Mouse (Mus musculus): Measurements from ENCODE around the gene Sfmbt2. TPM values are rescaled to one million over a fixed set of nuclear protein-coding genes. Genes with fewer than 3 reads are reported as not detected.
A peak's percentile ranks its signal among the peaks of the same experiment; 100 is the strongest.

Gene Sfmbt2
- polyA plus RNA-seq, 1 experiment from 2014 or later, result 1.8 TPM

- H3K4me1 ChIP-seq (ENCODE audit: control insufficient read depth, insufficient read depth, low read length), result peaks cover 2% of the 10 kb centered on the region; the same call in 1 of the 2 replicates
- H3K4me3 ChIP-seq (ENCODE audit: low read depth, low read length), result no peak overlapping the region
- peaks cover 56% of the 10 kb centered on the region for H3K27me3 ChIP-seq (ENCODE audit: control insufficient read depth, insufficient read depth, low read length)
- H3K27ac ChIP-seq (ENCODE audit: low read depth, low read length), result no peak overlapping the region
- WGBS, result 4% methylated on average over 8 of the region's 8 CpGs
- DNase-seq (ENCODE audit: low spot score, missing footprints) (peak; percentile 92), ATAC-seq (ENCODE audit: low FRiP score) (no peak)
- H3K9ac ChIP-seq (ENCODE audit: low read length), result no peak overlapping the region
- H3K9me3 ChIP-seq (ENCODE audit: control insufficient read depth, low read length), result no peaks in the 10 kb centered on the region
- no peaks in the 10 kb centered on the region for H3K36me3 ChIP-seq (ENCODE audit: control insufficient read depth, insufficient read depth, low read length)
- H3K4me2 ChIP-seq, result no peak overlapping the region
Measured at GRCm38 (mm10) chr2:10369676-10370075, 634 bp upstream of the Sfmbt2 start.

DNA sequence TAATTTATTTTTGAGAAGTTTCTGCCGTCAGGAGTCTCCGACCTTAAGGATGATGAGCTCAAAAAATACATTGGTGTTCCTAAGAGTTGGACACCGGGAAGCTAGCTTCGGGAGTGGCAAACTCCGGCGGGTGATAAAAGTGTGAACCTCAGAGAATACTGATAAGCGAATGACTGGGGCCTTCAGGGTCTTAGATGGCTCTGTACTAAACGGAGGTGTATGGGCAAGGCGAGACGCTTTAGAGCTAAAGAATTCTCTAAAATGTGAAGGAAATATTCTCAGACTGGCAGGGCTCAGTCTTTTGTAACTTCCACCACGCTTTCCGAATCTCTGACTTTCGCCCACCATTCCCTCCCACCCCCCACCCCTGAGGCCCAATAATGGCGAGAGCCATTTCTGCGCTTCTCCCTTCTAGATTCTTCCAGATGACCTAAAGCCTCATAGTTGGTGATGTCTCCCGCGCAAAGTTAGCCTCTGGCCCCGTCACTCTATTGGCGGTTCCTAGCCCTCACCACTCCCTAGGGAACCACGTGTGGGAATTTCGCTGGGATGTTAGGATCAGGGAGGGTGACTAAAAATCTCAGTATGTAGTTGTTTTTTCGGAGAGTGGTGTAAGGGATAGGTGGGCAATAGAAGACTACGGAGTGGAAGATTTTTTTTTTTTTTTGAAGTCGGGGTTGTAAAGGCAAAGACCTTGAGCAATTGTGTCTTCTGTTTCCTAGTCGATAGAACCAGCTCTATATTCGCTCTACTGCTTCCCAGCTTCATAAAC is 563 bp downstream of the Sfmbt2 start:
- no peaks in the 10 kb centered on the region for H3K9me3 ChIP-seq (ENCODE audit: control insufficient read depth, low read length)
- DNase-seq (ENCODE audit: low spot score, missing footprints), result peak; percentile 95
- 1% methylated on average over 26 of the region's 26 CpGs for WGBS
- ATAC-seq (ENCODE audit: low FRiP score), result no peak
- peaks cover 64% of the 10 kb centered on the region for H3K27me3 ChIP-seq (ENCODE audit: control insufficient read depth, insufficient read depth, low read length)
- H3K4me1 ChIP-seq (ENCODE audit: control insufficient read depth, insufficient read depth, low read length), result peaks cover 5% of the 10 kb centered on the region; the same call in 1 of the 2 replicates
- no peak overlapping the region for H3K9ac ChIP-seq (ENCODE audit: low read length)
- no peak overlapping the region for H3K4me2 ChIP-seq
- no peaks in the 10 kb centered on the region for H3K36me3 ChIP-seq (ENCODE audit: control insufficient read depth, insufficient read depth, low read length)
- no peak overlapping the region for H3K27ac ChIP-seq (ENCODE audit: low read depth, low read length)
- H3K4me3 ChIP-seq (ENCODE audit: low read depth, low read length), result no peak overlapping the region

- Histone ChIP-seq H3K9ac (ENCODE audit: low read length) (no peak overlapping the region), H3K27ac (ENCODE audit: low read depth, low read length) (no peak overlapping the region), H3K36me3 (ENCODE audit: control insufficient read depth, insufficient read depth, low read length) (no peaks in the 10 kb centered on the region), H3K4me1 (ENCODE audit: control insufficient read depth, insufficient read depth, low read length) (peaks cover 5% of the 10 kb centered on the region; the same call in 1 of the 2 replicates), H3K4me2 (no peak overlapping the region), H3K27me3 (ENCODE audit: control insufficient read depth, insufficient read depth, low read length) (peaks cover 69% of the 10 kb centered on the region), H3K9me3 (ENCODE audit: control insufficient read depth, low read length) (no peaks in the 10 kb centered on the region), H3K4me3 (ENCODE audit: low read depth, low read length) (no peak overlapping the region)
- DNase-seq (ENCODE audit: low spot score, missing footprints) (peak; percentile 95), ATAC-seq (ENCODE audit: low FRiP score) (no peak)
- WGBS, result 3% methylated on average over 16 of the region's 16 CpGs
Measured at GRCm38 (mm10) chr2:10371459-10371817, 1.1 kb downstream of the Sfmbt2 start.

DNA sequence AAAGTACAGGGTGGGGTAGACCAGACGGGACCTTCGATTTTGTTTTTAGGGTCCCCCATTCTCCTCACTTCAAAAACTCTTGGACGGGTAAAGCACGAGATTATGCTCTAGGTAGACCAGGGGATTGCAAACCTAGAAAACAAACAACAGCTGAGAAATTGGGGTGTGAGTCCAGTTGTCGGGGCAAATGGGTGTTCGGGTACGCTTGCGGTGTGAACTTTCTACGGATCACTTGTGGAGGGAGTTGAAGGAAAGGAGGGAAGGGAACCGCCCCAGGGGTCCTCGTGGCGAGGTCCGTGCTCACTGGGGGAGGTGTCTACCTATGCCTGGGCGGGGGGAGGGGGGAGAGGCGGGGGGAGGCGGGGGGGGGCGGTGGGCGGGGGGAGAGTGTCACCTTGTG is 1.6 kb downstream of the Sfmbt2 start:
- no peaks in the 10 kb centered on the region for H3K36me3 ChIP-seq (ENCODE audit: control insufficient read depth, insufficient read depth, low read length)
- no peak overlapping the region for H3K9ac ChIP-seq (ENCODE audit: low read length)
- no peak overlapping the region for H3K27ac ChIP-seq (ENCODE audit: low read depth, low read length)
- peaks cover 5% of the 10 kb centered on the region; the same call in 1 of the 2 replicates for H3K4me1 ChIP-seq (ENCODE audit: control insufficient read depth, insufficient read depth, low read length)
- H3K27me3 ChIP-seq (ENCODE audit: control insufficient read depth, insufficient read depth, low read length), result peaks cover 69% of the 10 kb centered on the region
- under 1% methylated on average over 9 of the region's 18 CpGs for WGBS
- ATAC-seq (ENCODE audit: low FRiP score), result 0 out of 2 replicates have a peak, but pooled peaks have one; percentile 3
- DNase-seq (ENCODE audit: low spot score, missing footprints), result peak; percentile 88
- no peaks in the 10 kb centered on the region for H3K9me3 ChIP-seq (ENCODE audit: control insufficient read depth, low read length)
- H3K4me2 ChIP-seq, result peak overlapping the region; percentile 93
- H3K4me3 ChIP-seq (ENCODE audit: low read depth, low read length), result peak overlapping the region; percentile 54

DNA sequence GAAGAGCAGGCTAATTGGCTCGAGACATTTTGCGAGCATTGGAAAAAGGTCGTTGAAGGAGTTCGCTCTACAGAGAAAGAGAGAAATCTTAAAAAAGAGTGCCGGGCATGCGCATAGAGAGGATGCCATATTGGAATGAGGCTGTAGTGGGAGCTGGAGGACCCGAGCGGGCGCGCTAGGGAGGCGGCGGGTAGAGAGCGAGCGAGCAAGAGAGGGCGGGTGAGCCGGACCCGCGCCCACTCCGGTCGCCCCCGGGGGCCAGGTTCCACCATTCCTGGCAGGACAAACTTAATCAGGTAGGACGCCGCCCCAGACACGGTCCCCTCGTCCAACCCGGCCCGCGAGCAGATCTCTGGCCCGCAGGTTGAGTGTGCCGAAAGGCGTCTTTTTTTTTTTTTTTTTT is 2.0 kb downstream of the Sfmbt2 start:
- Histone ChIP-seq H3K27ac (ENCODE audit: low read depth, low read length) (no peak overlapping the region), H3K4me2 (peak overlapping the region; percentile 93), H3K4me3 (ENCODE audit: low read depth, low read length) (peak overlapping the region; percentile 54), H3K9me3 (ENCODE audit: control insufficient read depth, low read length) (no peaks in the 10 kb centered on the region), H3K36me3 (ENCODE audit: control insufficient read depth, insufficient read depth, low read length) (no peaks in the 10 kb centered on the region), H3K27me3 (ENCODE audit: control insufficient read depth, insufficient read depth, low read length) (peaks cover 65% of the 10 kb centered on the region), H3K9ac (ENCODE audit: low read length) (peak overlapping the region; percentile 63; the same call in 1 of the 2 replicates), H3K4me1 (ENCODE audit: control insufficient read depth, insufficient read depth, low read length) (peaks cover 5% of the 10 kb centered on the region; the same call in 1 of the 2 replicates)
- under 1% methylated on average over 31 of the region's 31 CpGs for WGBS
- DNase-seq (ENCODE audit: low spot score, missing footprints) (peak; percentile 96), ATAC-seq (ENCODE audit: low FRiP score) (peak; percentile 84)

DNA sequence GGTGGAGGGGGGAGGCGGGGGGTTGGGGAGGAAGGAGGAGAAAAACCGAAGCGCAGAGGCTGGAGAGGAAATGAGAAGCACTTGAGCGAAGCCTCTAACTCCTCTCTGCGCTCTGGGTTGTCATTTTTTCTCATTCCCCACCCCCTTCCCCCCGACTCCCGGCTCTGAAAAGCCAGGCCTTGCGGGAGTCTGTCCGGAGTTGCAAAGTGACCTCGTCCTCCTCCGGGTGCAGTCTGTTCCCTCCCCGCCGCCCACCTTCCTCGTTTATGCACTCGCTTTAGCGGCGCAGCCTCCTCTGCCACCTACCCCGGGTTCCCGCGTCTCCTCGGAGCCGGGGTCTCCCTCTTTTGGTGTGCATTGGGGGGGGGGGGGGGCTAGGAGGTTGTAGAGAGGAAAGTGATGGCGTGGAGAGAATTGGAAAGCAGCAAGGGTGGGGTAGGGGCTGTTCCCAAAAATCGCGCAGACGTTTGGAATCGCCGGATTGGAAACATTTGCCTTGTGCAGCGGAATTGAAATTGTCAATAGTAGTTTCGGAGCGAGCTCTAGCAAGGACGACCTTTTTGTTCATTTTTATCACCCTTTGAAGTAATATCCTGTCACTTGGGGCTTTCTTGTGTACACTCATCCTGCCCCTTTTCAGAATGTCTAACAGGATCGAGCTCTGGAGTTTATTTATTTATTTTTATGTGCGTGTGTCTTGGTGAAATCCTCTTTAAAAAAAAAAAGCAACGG is 2.6 kb downstream of the Sfmbt2 start:
- H3K27me3 ChIP-seq (ENCODE audit: control insufficient read depth, insufficient read depth, low read length), result peaks cover 62% of the 10 kb centered on the region
- DNase-seq (ENCODE audit: low spot score, missing footprints) (peak; percentile 97), ATAC-seq (ENCODE audit: low FRiP score) (peak; percentile 31)
- no peaks in the 10 kb centered on the region for H3K9me3 ChIP-seq (ENCODE audit: control insufficient read depth, low read length)
- H3K4me2 ChIP-seq, result peak overlapping the region; percentile 93
- H3K9ac ChIP-seq (ENCODE audit: low read length), result peak overlapping the region; percentile 63
- WGBS, result under 1% methylated on average over 34 of the region's 35 CpGs
- H3K4me3 ChIP-seq (ENCODE audit: low read depth, low read length), result peak overlapping the region; percentile 54
- H3K4me1 ChIP-seq (ENCODE audit: control insufficient read depth, insufficient read depth, low read length), result peaks cover 5% of the 10 kb centered on the region; the same call in 1 of the 2 replicates
- H3K36me3 ChIP-seq (ENCODE audit: control insufficient read depth, insufficient read depth, low read length), result no peaks in the 10 kb centered on the region
- no peak overlapping the region for H3K27ac ChIP-seq (ENCODE audit: low read depth, low read length)

GRCm38 (mm10) chr2:10373508-10374206 is 3.3 kb downstream of the Sfmbt2 start:
- Histone ChIP-seq H3K4me2 (peak overlapping the region; percentile 93), H3K27ac (ENCODE audit: low read depth, low read length) (no peak overlapping the region), H3K27me3 (ENCODE audit: control insufficient read depth, insufficient read depth, low read length) (peaks cover 55% of the 10 kb centered on the region), H3K36me3 (ENCODE audit: control insufficient read depth, insufficient read depth, low read length) (no peaks in the 10 kb centered on the region), H3K9ac (ENCODE audit: low read length) (peak overlapping the region; percentile 63; the same call in 1 of the 2 replicates), H3K9me3 (ENCODE audit: control insufficient read depth, low read length) (no peaks in the 10 kb centered on the region), H3K4me1 (ENCODE audit: control insufficient read depth, insufficient read depth, low read length) (peaks cover 5% of the 10 kb centered on the region; the same call in 1 of the 2 replicates), H3K4me3 (ENCODE audit: low read depth, low read length) (peak overlapping the region; percentile 54)
- ATAC-seq (ENCODE audit: low FRiP score) (peak; percentile 10; the same call in 1 of the 2 replicates), DNase-seq (ENCODE audit: low spot score, missing footprints) (peak; percentile 96)
- WGBS, result under 1% methylated on average over 30 of the region's 30 CpGs

GRCm38 (mm10) chr2:10374207-10375023 is 4.1 kb downstream of the Sfmbt2 start:
- H3K9ac ChIP-seq (ENCODE audit: low read length), result peak overlapping the region; percentile 26; the same call in 1 of the 2 replicates
- H3K4me2 ChIP-seq, result peak overlapping the region; percentile 93
- no peaks in the 10 kb centered on the region for H3K36me3 ChIP-seq (ENCODE audit: control insufficient read depth, insufficient read depth, low read length)
- DNase-seq (ENCODE audit: low spot score, missing footprints) (peak; percentile 95), ATAC-seq (ENCODE audit: low FRiP score) (peak; percentile 82)
- H3K4me3 ChIP-seq (ENCODE audit: low read depth, low read length), result peak overlapping the region; percentile 54
- no peaks in the 10 kb centered on the region for H3K9me3 ChIP-seq (ENCODE audit: control insufficient read depth, low read length)
- no peak overlapping the region for H3K27ac ChIP-seq (ENCODE audit: low read depth, low read length)
- H3K27me3 ChIP-seq (ENCODE audit: control insufficient read depth, insufficient read depth, low read length), result peaks cover 53% of the 10 kb centered on the region
- under 1% methylated on average over 34 of the region's 34 CpGs for WGBS
- peaks cover 5% of the 10 kb centered on the region; the same call in 1 of the 2 replicates for H3K4me1 ChIP-seq (ENCODE audit: control insufficient read depth, insufficient read depth, low read length)
